Mouse (Mus musculus): ENCODE data around the gene Taar7a.

Gene Taar7a

DNA sequence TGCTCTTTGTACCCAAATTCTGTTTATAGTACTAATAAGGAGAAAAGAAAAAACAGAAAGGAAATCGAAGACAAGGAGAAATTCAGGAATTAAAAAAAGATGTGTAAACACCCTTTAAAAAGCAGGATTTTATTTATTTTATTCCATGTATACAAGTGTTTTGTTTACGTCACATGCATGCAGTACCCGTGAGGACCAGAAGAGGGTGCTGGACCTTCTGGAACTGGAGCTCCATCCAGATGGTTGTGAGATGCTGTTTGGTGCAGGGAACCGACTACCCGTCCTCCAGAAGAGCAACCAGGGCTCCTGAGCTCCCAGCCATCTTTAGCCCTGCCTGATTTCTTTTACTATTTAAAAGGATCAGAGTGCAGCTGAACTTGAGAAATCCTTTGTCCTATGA is 50.8 kb downstream of the Taar7a start:
- DNase-seq = no peak

All from cerebellum, adult 11-12 months (tissue).